Mouse (Mus musculus): ENCODE results near the gene Lgals9.

GRCm38 (mm10) chr11:79013056-79013455 lies 28.3 kb upstream of the Lgals9 start:
- TF ChIP-seq CTCF (IDR thresholded peaks at IDR 0.05; ENCODE audit: low read depth, low read length) (no peak), POLR2A (IDR thresholded peaks at IDR 0.05; ENCODE audit: extremely low read depth, insufficient read depth, low read length) (no peak)
